Mouse (Mus musculus): ENCODE measurements around the gene U2af2.

GRCm38 (mm10) chr7:5038940-5039339, 23.0 kb upstream of the U2af2 start:
- TF ChIP-seq POLR2A (IDR thresholded peaks at IDR 0.05; ENCODE audit: extremely low read depth, insufficient read depth, low read length) (no peak), CTCF (IDR thresholded peaks at IDR 0.05; ENCODE audit: low read depth, low read length) (no peak)
